ENCODE assay signal across 11 mouse cellular contexts in genomic region chr6:142986706-142987105, GRCm38 (mm10). TPM values are rescaled to one million over a fixed set of nuclear protein-coding genes. Genes with fewer than 3 reads are reported as not detected.
DNase-seq lines count a peak whose midpoint lies in the region; ATAC-seq and TF ChIP-seq lines count a peak whose summit lies in the region.
"Not testable (repeated sequence)": the region's sequence is repeated elsewhere in the genome, so short reads cannot be mapped to it uniquely, and the experiment has no call there.
"Had no signal": no experiment of that assay in that cellular context is flagged by ENCODE, and none has a peak within 500 bp of the region (broad histone marks: within the 10 kb centered on the region; RNA-seq: fewer than 3 reads in every experiment).

No protein-coding gene starts in this region.

- not testable (repeated sequence) for H3K36me3 ChIP-seq in E14TG2a.4 (ENCODE audit: insufficient read depth, low read length); ES-E14 (ENCODE audit: control insufficient read depth, insufficient read depth, low read length, poor library complexity, severe bottlenecking); heart, embryonic 10.5 days; intestine, embryonic 14.5 days (ENCODE audit: control insufficient read depth, insufficient read depth, low read length); limb, embryonic 10.5 days

- not testable (repeated sequence) for DNase-seq in ES-E14 (ENCODE audit: low read depth, low spot score)
- DNase-seq in R1 (ENCODE audit: low read depth, low spot score) = peak; percentile 51
- peak; percentile 54 for DNase-seq in ZHBTc4 (ENCODE audit: low read depth, low spot score)
- peak; percentile 71 for DNase-seq in heart, adult 11 months
- peak; percentile 17 for DNase-seq in heart, embryonic 10.5 days (ENCODE audit: low spot score)
- DNase-seq in intestine, embryonic 14.5 days (ENCODE audit: low spot score) = peak; percentile 9
- peak; percentile 10 for DNase-seq in limb, embryonic 10.5 days (ENCODE audit: low spot score)

- 86% methylated on average over 9 of the region's 9 CpGs for WGBS in heart, embryonic 10.5 days
- WGBS in intestine, embryonic 14.5 days = 81% methylated on average over 9 of the region's 9 CpGs
- 88% methylated on average over 9 of the region's 9 CpGs for WGBS in limb, embryonic 10.5 days

- not testable (repeated sequence) for TF ChIP-seq CTCF in E14TG2a.4 (conservative IDR thresholded peaks at IDR 0.05; ENCODE audit: low read length)

- not testable (repeated sequence) for H3K4me2 ChIP-seq in intestine, embryonic 14.5 days (ENCODE audit: low read length)

- peak overlapping the region; percentile 41; the same call in 1 of the 2 replicates for H3K9ac ChIP-seq in ES-E14 (ENCODE audit: insufficient read depth, low read depth, low read length, poor library complexity, severe bottlenecking)
- H3K9ac ChIP-seq in intestine, embryonic 14.5 days (ENCODE audit: low read length) = not testable (repeated sequence)

- ATAC-seq in intestine, embryonic 14.5 days (replicated peaks; ENCODE audit: low FRiP score, low TSS enrichment, low read depth) = not testable (repeated sequence)

- H3K27me3 ChIP-seq in E14TG2a.4 (ENCODE audit: insufficient read depth, low read length); heart, embryonic 10.5 days (ENCODE audit: insufficient read depth, poor library complexity, severe bottlenecking); intestine, embryonic 14.5 days (replicated peaks; ENCODE audit: control insufficient read depth, insufficient read depth, low read length); limb, embryonic 10.5 days (ENCODE audit: low read depth, poor library complexity, severe bottlenecking): not testable (repeated sequence)

- H3K4me1 ChIP-seq in E14TG2a.4 (replicated peaks; ENCODE audit: low read depth, low read length) (peaks cover 81% of the 10 kb centered on the region), ES-E14 (ENCODE audit: control insufficient read depth in 2 of 2, insufficient read depth in 2 of 2, low read length in 2 of 2, poor library complexity in 1 of 2) (peaks cover 14 to 29% of the 10 kb centered on the region in 2 experiments)
- H3K4me1 ChIP-seq in heart, embryonic 10.5 days = peaks cover 11% of the 10 kb centered on the region
- H3K4me1 ChIP-seq in intestine, embryonic 14.5 days (replicated peaks; ENCODE audit: control insufficient read depth, insufficient read depth, low read length); limb, embryonic 10.5 days: not testable (repeated sequence)

- H3K27ac ChIP-seq in ES-E14 (ENCODE audit: insufficient read depth, low read depth, low read length, poor library complexity, severe bottlenecking) = peak overlapping the region; percentile 94
- not testable (repeated sequence) for H3K27ac ChIP-seq in heart, embryonic 10.5 days; intestine, embryonic 14.5 days (ENCODE audit: low read depth); limb, embryonic 10.5 days

- H3K9me3 ChIP-seq in E14TG2a.4 (ENCODE audit: low read length); ES-E14 (ENCODE audit: control insufficient read depth, insufficient read depth, low read depth, low read length); heart, embryonic 10.5 days; intestine, embryonic 14.5 days (ENCODE audit: control insufficient read depth, low read length); limb, embryonic 10.5 days (replicated peaks): not testable (repeated sequence)

- in situ Hi-C loops in ES-E14 (cut with MboI; ENCODE audit: low sequenced_read_pairs in 2 of 2, unreplicated experiment in 2 of 2) = not testable (repeated sequence)

- H3K4me3 ChIP-seq in E14TG2a.4 (replicated peaks; ENCODE audit: low read length) = peak overlapping the region; percentile 65
- H3K4me3 ChIP-seq in ES-E14 (ENCODE audit: insufficient read depth in 1 of 2, low read depth in 1 of 2, low read length in 2 of 2, poor library complexity in 1 of 2, severe bottlenecking in 1 of 2); heart, embryonic 10.5 days; intestine, embryonic 14.5 days (ENCODE audit: low read depth, low read length); limb, embryonic 10.5 days: not testable (repeated sequence)

RNA-seq across cellular contexts. Expression of gene St8sia1, which starts 22.5 kb away (rescaled TPM):
- 8.2 and 10.1 TPM in 2 replicates for total RNA-seq in ES-E14 (2012; rRNA removed)
- polyA plus RNA-seq in heart, embryonic 10.5 days (2016; fragmentation: Nextera tagmentation; extraction: Ambion mirVana) = 3.1 and 3.4 TPM in 2 replicates
- polyA plus RNA-seq in intestine, embryonic 14.5 days (2014; fragmentation: Nextera tagmentation; extraction: Ambion mirVana) = 1.8 and 2.3 TPM in 2 replicates
- 0.73 and 0.91 TPM in 2 replicates for polyA plus RNA-seq in limb, embryonic 10.5 days (2016; fragmentation: Nextera tagmentation; extraction: Ambion mirVana)
- total RNA-seq: MEL had no signal
- polyA plus RNA-seq: C2C12, G1E had no signal
